Mouse (Mus musculus) kidney, postnatal 4 days (tissue): ENCODE results near the gene Gspt2.
"Not testable (repeated sequence)": the region's sequence is repeated elsewhere in the genome, so short reads cannot be mapped to it uniquely, and the experiment has no call there.

Source experiments
- DNase-seq, 2 experiments: peaks; one replicate each; pipeline ENCODE4 v3.0.0; 2021; ENCODE audit warnings: mixed read lengths in 2 of 2

The Gspt2 gene

DNA sequence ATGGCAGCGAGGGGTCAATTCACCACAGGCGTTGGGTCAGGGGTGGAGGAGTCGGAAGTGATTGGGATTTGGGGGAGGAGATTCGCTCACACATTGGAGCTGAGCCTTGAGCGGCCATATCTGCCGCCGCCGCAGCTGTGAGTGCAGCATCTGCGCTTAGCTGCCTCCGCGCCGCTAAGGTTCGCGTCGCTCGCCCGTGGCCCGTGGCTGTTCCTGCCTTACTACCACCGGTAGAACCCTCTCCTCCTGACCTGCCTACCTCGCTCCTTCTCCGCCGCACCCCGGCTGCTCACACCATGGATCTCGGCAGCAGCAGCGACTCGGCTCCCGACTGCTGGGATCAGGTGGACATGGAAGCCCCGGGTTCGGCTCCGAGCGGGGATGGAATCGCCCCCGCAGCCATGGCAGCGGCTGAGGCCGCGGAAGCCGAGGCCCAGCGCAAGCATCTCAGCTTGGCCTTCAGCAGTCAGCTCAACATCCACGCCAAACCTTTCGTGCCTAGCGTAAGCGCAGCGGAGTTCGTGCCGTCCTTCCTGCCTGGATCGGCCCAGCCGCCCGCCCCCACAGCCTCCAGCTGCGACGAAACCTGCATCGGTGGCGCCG is at the start of gene Gspt2:
TSS of gene Gspt2 (plus strand) at position 109 of the 603 bp plus-strand sequence.
- peak; percentile 48 to 67 for DNase-seq

DNA sequence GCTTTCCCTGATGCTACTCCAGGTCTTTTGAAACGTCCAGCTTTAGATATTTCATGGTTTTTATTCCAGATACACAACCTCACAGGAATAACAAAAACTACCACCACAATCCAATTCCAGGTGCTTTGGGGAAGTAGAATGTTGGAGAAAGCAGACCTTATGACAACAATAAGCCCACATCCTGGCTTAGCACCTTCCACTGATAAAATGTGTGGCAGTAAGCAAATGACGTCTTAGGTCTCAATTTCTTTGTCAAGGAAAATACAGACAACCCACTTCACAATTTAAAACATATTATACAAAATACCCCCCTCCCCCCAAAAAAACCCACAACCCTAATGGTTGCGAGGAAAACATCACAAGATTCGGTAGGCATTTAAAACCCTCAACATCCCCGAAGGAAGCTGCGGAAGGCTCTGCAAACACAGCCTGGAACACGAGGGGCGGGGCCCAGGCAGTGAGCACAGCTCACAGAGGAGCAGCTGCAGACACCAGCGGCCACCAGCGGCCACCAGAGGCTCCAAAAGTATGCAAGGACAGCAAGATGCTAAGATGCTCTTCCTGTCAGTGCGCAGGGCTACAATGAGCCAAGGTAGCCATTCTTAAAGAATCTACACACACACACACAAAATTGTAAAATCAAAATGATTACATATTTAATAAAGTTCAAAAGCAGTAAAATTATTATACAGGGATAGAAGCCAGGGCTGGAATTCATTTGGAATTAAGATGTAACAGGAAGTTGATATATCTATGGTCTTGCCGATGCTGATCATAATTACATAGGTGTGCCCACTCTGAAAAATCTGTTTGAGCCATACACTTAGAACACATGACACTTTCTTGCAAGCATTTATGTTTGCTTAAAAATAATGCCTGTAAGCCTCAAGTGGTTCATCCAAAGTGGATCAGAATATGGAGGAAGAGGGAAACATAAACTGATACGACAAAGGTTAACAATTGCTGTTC is 10.8 kb upstream of the Gspt2 start:
- DNase-seq: peak; percentile 60 to 74

DNA sequence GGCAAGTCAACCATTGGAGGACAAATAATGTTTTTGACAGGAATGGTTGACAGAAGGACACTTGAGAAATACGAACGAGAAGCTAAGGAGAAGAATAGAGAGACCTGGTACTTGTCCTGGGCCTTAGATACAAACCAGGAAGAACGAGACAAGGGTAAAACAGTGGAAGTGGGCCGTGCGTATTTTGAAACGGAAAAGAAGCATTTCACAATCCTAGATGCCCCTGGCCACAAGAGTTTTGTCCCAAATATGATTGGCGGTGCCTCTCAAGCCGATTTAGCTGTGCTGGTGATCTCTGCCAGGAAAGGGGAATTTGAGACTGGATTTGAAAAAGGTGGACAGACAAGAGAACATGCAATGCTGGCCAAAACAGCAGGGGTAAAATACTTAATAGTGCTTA is 1.0 kb downstream of the Gspt2 start:
- DNase-seq: no peak

DNA sequence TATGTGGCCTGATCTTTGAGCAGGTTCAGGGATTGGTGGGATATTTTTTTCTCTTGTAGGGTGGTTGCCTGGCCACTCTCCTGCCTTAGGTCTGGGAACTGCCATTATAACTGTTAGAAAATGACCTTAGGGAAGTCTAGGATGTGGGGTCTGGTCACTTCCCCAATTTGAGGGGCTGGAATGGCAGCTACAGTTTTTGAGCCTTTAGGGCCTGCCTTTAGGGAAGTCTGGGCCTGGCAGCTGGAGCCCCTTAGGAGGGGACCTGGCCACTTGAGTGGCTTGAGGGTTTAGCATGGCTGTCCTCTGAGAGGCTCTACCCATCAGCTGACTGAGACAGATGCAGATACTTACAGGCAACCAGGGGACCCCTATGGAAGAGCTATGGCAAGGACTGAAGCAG is 12.7 kb downstream of the Gspt2 start:
- DNase-seq: no peak

DNA sequence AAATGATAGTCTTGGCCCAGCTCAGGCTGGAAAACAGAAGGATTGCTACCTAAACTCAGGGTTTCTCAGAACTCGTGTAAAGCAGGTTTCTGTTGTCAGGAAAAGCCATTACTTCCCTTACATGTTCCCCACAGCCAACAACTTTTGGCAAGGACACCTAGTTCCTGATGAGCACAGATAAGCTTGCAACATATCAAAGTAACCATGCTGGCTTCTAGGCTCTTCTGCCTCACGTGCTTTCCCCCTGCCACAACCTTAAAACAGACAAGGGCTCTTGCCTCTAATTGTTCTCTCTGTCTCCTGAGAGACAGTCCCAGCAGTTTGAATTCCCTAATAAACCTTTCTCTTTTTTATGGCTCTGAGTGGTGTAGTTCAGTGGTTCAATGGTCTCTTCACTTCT is 21.9 kb downstream of the Gspt2 start:
- no peak for DNase-seq

DNA sequence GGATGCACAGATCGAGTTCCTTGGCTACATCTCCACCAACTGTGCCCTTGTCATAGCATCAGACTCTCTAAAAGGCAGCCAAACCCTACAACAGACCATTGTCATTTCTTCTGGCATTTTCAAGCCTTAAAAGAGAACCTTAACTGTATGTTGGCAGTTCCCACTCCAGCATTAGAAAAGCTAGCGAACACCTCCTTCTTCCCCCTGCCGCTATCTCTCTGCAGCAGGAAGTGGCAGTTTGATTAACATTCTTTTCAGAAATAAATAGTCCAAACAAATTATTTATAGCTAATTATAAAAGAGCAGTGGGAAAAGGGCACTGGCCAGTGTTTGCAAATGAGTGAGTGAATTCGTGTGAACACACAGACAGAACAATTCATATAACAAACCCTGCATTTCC is 34.9 kb downstream of the Gspt2 start:
- no peak for DNase-seq

DNA sequence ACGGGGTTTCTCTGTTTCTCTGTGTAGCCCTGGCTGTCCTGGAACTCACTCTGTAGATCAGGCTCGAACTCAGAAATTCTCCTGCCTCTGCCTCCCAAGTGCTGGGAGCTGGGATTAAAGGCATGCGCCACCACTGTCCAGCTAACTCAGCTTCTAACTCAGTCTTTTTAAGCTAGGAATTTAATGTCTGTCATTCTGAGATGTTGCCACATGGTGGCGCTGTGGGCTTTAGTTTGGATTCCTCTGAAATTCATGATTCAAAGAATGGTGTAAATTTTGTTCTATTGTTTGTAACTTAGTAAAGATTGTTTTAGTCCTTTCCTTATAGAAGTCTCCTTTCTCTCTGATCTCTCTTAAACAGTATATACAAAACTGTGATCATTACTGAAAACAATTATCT is 39.1 kb downstream of the Gspt2 start:
- peak; percentile 27 to 63 for DNase-seq

DNA sequence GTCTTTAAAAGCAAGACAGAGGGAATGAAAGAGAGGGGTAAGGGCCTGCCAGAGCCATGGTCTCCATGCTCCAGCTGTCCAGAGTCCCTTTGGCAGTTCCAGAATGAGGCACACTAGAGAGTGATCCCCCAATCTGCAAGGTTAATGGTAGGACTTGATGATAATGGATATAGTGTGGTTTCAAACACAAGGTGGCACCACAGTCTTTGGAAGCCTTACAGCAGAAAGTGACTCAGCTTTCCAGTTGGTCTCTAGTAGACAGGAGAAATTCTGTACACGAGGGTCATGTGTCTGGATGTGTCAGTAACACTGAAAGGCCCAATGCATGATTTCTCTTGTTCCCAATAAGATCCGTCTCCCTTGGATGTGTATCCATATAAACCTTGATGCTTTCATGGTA is 45.7 kb downstream of the Gspt2 start:
- DNase-seq: not testable (repeated sequence)

DNA sequence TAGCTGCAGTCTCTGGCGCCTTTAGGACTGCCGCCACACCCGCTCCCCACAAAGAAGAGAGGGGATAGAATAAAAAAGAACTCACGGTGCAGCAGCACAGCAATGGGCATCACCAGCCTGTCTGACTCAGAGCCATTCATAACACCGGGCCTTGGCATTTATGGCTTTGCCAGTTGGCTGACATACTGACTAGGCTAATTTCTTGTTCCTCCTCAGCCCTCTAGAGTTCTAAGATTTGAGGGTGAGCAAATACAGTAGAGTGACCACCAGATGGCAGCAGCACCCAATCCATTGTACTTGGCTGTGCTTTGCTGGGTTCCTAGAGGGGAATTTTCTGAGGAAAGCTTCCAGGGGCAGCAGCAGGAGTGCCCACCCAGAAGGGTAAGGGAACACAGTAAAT is 53.7 kb downstream of the Gspt2 start:
- not testable (repeated sequence) for DNase-seq
